Mouse (Mus musculus) CH12.LX (cell line): Measurements from ENCODE around the gene Rbm15b. TPM values are rescaled to one million over a fixed set of nuclear protein-coding genes. Genes with fewer than 3 reads are reported as not detected.

Experiments used
- DNase-seq: peaks from one replicate; pipeline ENCODE4 v3.0.0-alpha.2; 2013; ENCODE audit errors: extremely low read depth
- H3K27ac ChIP-seq: 2 replicates; pipeline ENCODE4 v1.5.1; 2012; ENCODE audit warnings: low read depth, mild to moderate bottlenecking, control low read depth, moderate library complexity; ENCODE audit not compliant: insufficient read depth
- H3K27me3 ChIP-seq: replicated peaks from 2 replicates; pipeline ENCODE3; 2012; ENCODE audit warnings: inconsistent platforms
- H3K36me3 ChIP-seq, 2 experiments: replicated peaks in 1 of 2; 2 replicates each; pipeline versions ENCODE3 to v1.6.1; 2012; ENCODE audit warnings: inconsistent platforms in 1 of 2, low read length in 1 of 2, mild to moderate bottlenecking in 1 of 2, mixed read lengths in 1 of 2, moderate library complexity in 1 of 2; ENCODE audit not compliant: control insufficient read depth in 1 of 2, insufficient read depth in 1 of 2
- H3K4me1 ChIP-seq, 2 experiments: 2 replicates each; pipeline ENCODE4 v1.6.1; 2012; ENCODE audit warnings: inconsistent platforms in 1 of 2, moderate library complexity in 1 of 2; ENCODE audit not compliant: insufficient read depth in 2 of 2, control insufficient read depth in 1 of 2
- H3K4me2 ChIP-seq: 2 replicates; pipeline ENCODE4 v1.6.1; 2012; ENCODE audit warnings: low read depth, mild to moderate bottlenecking, control low read depth; ENCODE audit not compliant: poor library complexity, insufficient read depth, severe bottlenecking
- H3K4me3 ChIP-seq, 3 experiments: fragments of 150-350 bp in 1 of 3; sonication (generic) in 1 of 3; replicated peaks in 1 of 3; 2 replicates each; pipeline versions ENCODE3 to v1.5.1; 2011 to 2012; ENCODE audit warnings: low read depth in 2 of 3, low read length in 2 of 3, mild to moderate bottlenecking in 2 of 3, moderate library complexity in 2 of 3, control low read depth in 1 of 3, improper control_type of control experiment in 1 of 3, inconsistent platforms in 1 of 3, mixed read lengths in 1 of 3; ENCODE audit not compliant: poor library complexity in 1 of 3
- H3K79me2 ChIP-seq: replicated peaks from 2 replicates; pipeline ENCODE4 v1.6.1; 2012; ENCODE audit warnings: mild to moderate bottlenecking, moderate library complexity; ENCODE audit not compliant: control insufficient read depth, poor library complexity, insufficient read depth, severe bottlenecking; ENCODE audit errors: extremely low read depth
- H3K9ac ChIP-seq: 2 replicates; pipeline ENCODE4 v1.6.1; 2012; ENCODE audit warnings: low read depth, mild to moderate bottlenecking, control low read depth, moderate library complexity; ENCODE audit not compliant: insufficient read depth
- H3K9me3 ChIP-seq: replicated peaks from 2 replicates; pipeline ENCODE3; 2012; ENCODE audit warnings: low read length, inconsistent platforms, mixed read lengths
- CHD2 ChIP-seq: IDR thresholded peaks from 2 replicates; pipeline ENCODE4 v1.6.1; 2011; ENCODE audit warnings: low read length, improper control_type of control experiment
- CTCF ChIP-seq, 2 experiments: IDR thresholded peaks in 1 of 2; conservative IDR thresholded peaks in 1 of 2; 2 replicates each; pipeline ENCODE4 v1.5.1; 2011 to 2012; ENCODE audit warnings: low read depth in 2 of 2, low read length in 2 of 2, improper control_type of control experiment in 1 of 2, inconsistent platforms in 1 of 2, mild to moderate bottlenecking in 1 of 2, moderate library complexity in 1 of 2
- ELF1 ChIP-seq: IDR thresholded peaks from 2 replicates; pipeline ENCODE4 v1.6.1; 2014; ENCODE audit warnings: low read depth, mild to moderate bottlenecking, inconsistent platforms, low read length, improper control_type of control experiment
- EP300 ChIP-seq: IDR thresholded peaks from 2 replicates; pipeline ENCODE4 v1.6.1; 2011; ENCODE audit warnings: low read length, improper control_type of control experiment
- ETS1 ChIP-seq: conservative IDR thresholded peaks from 2 replicates; pipeline ENCODE4 v1.6.1; 2012; ENCODE audit warnings: low read depth, mild to moderate bottlenecking, inconsistent platforms, low read length, improper control_type of control experiment, moderate library complexity
- IRF4 ChIP-seq: IDR thresholded peaks from 2 replicates; pipeline ENCODE4 v1.6.1; 2014; ENCODE audit warnings: low read depth, mild to moderate bottlenecking, inconsistent platforms, low read length, improper control_type of control experiment
- JUN ChIP-seq: IDR thresholded peaks from 2 replicates; pipeline ENCODE4 v1.6.1; 2011; ENCODE audit warnings: low read depth, mild to moderate bottlenecking, low read length, improper control_type of control experiment, moderate library complexity; ENCODE audit not compliant: insufficient read depth
- JUND ChIP-seq: conservative IDR thresholded peaks from 2 replicates; pipeline ENCODE4 v1.6.1; 2011; ENCODE audit warnings: low read depth, low read length, improper control_type of control experiment
- MAFK ChIP-seq: IDR thresholded peaks from 2 replicates; pipeline ENCODE4 v1.6.1; 2011; ENCODE audit warnings: low read length, improper control_type of control experiment; ENCODE audit not compliant: insufficient replicate concordance
- MAX ChIP-seq: IDR thresholded peaks from 2 replicates; pipeline ENCODE4 v1.6.1; 2011; ENCODE audit warnings: low read length, improper control_type of control experiment
- MAZ ChIP-seq: IDR thresholded peaks from 2 replicates; pipeline ENCODE4 v1.6.1; 2012; ENCODE audit warnings: low read depth, mild to moderate bottlenecking, inconsistent platforms, low read length, improper control_type of control experiment, moderate library complexity
- MEF2A ChIP-seq: IDR thresholded peaks from 2 replicates; pipeline ENCODE4 v1.6.1; 2014; ENCODE audit warnings: low read depth, mild to moderate bottlenecking, inconsistent platforms, low read length, improper control_type of control experiment, borderline replicate concordance
- MXI1 ChIP-seq: IDR thresholded peaks from 2 replicates; pipeline ENCODE4 v1.6.1; 2011; ENCODE audit warnings: mild to moderate bottlenecking, low read depth, low read length, improper control_type of control experiment
- MYC ChIP-seq: IDR thresholded peaks from 2 replicates; pipeline ENCODE4 v1.6.1; 2011; ENCODE audit warnings: low read depth, mild to moderate bottlenecking, improper control_type of control experiment, low read length
- NELFE ChIP-seq: IDR thresholded peaks from 2 replicates; pipeline ENCODE4 v1.6.1; 2011; ENCODE audit warnings: low read depth, low read length, improper control_type of control experiment
- NRF1 ChIP-seq: IDR thresholded peaks from 2 replicates; pipeline ENCODE4 v1.6.1; 2014; ENCODE audit warnings: low read depth, mild to moderate bottlenecking, inconsistent platforms, low read length, improper control_type of control experiment, moderate library complexity
- PAX5 ChIP-seq: IDR thresholded peaks from 2 replicates; pipeline ENCODE4 v1.6.1; 2012; ENCODE audit warnings: low read length, inconsistent platforms, mixed read lengths
- POLR2A ChIP-seq: IDR thresholded peaks from 2 replicates; pipeline ENCODE4 v1.6.1; 2011; ENCODE audit warnings: low read depth, mild to moderate bottlenecking, improper control_type of control experiment, low read length
- POLR2AphosphoS2 ChIP-seq: IDR thresholded peaks from 2 replicates; pipeline ENCODE4 v1.6.1; 2011; ENCODE audit warnings: low read depth, low read length, improper control_type of control experiment
- RAD21 ChIP-seq: IDR thresholded peaks from 2 replicates; pipeline ENCODE4 v1.6.1; 2011; ENCODE audit warnings: low read depth, mild to moderate bottlenecking, low read length, improper control_type of control experiment, moderate library complexity
- RCOR1 ChIP-seq: conservative IDR thresholded peaks from 2 replicates; pipeline ENCODE4 v1.6.1; 2012; ENCODE audit warnings: low read depth, mild to moderate bottlenecking, inconsistent platforms, low read length, improper control_type of control experiment
- SIN3A ChIP-seq: IDR thresholded peaks from 2 replicates; pipeline ENCODE4 v1.6.1; 2012; ENCODE audit warnings: low read length, improper control_type of control experiment, inconsistent platforms
- SMC3 ChIP-seq: IDR thresholded peaks from 2 replicates; pipeline ENCODE4 v1.6.1; 2011; ENCODE audit warnings: low read depth, low read length, improper control_type of control experiment
- TBP ChIP-seq: conservative IDR thresholded peaks from 2 replicates; pipeline ENCODE4 v1.6.1; 2011; ENCODE audit warnings: low read depth, low read length, improper control_type of control experiment
- UBTF ChIP-seq: IDR thresholded peaks from 2 replicates; pipeline ENCODE4 v1.6.1; 2012; ENCODE audit warnings: low read depth, mild to moderate bottlenecking, inconsistent platforms, low read length, improper control_type of control experiment, moderate library complexity
- USF1 ChIP-seq: IDR thresholded peaks from 2 replicates; pipeline ENCODE4 v1.6.1; 2014; ENCODE audit warnings: low read depth, mild to moderate bottlenecking, inconsistent platforms, low read length, improper control_type of control experiment
- ZC3H11A ChIP-seq: IDR thresholded peaks from 2 replicates; pipeline ENCODE4 v1.6.1; 2012; ENCODE audit warnings: low read depth, mild to moderate bottlenecking, inconsistent platforms, low read length, improper control_type of control experiment
- ZKSCAN1 ChIP-seq: IDR thresholded peaks from 2 replicates; pipeline ENCODE4 v1.6.1; 2012; ENCODE audit warnings: low read depth, inconsistent platforms, low read length, improper control_type of control experiment, borderline replicate concordance
- ZNF384 ChIP-seq: IDR thresholded peaks from 2 replicates; pipeline ENCODE4 v1.6.1; 2012; ENCODE audit warnings: low read depth, low read length, improper control_type of control experiment, inconsistent platforms
- dilution Hi-C: fragments of 300-500 bp; cut with MboI; formaldehyde crosslinking; loops from 2 replicates; pipeline ENCODE4 v1.14.3; 2020; ENCODE audit warnings: low sequenced_read_pairs; ENCODE audit not compliant: extremely low pct_unique_long_range_greater_than_20kb, extremely low pct_ligation_motif_present
- in situ Hi-C: fragments of 300-500 bp; cut with MboI; formaldehyde crosslinking; loops from 3 replicates; pipeline ENCODE4 v1.14.3; 2019; ENCODE audit warnings: low sequenced_read_pairs, low pct_ligation_motif_present, low pct_unique_long_range_greater_than_20kb, mixed read lengths
- polyA plus RNA-seq: library from polyadenylated mRNA; unstranded; fragments of >175 nt; gene quantifications from 2 replicates; pipeline ENCODE4 v1.2.1, GENCODE M21; 2012; ENCODE audit warnings: low read depth; ENCODE audit not compliant: insufficient read length
- total RNA-seq, 2 experiments: library from RNA; depleted of rRNA; stranded (reverse); fragments of 300-350 nt in 1 of 2; fragments of >200 nt in 1 of 2; gene quantifications; 2 replicates each; pipeline ENCODE4 v1.2.3; 2012 to 2014

Rbm15b gene
- total and polyA plus RNA-seq, 3 experiments = 11.4 to 19.5 (median 17.4) TPM

GRCm38 (mm10) chr9:106891829-106892551, 4.8 kb upstream of the Rbm15b start, which contains the start of gene Manf (continued):
- 0 out of 2 replicates have a peak, but pooled peaks have one; percentile 11 for TF ChIP-seq MEF2A
- peak; percentile 92 for TF ChIP-seq POLR2A
- no peak for TF ChIP-seq PAX5
- TF ChIP-seq JUN = no peak
- no peak for TF ChIP-seq JUND
- TF ChIP-seq TBP = peak; percentile 80
- TF ChIP-seq RCOR1 = no peak; the same call in 1 of the 2 replicates
- no peak for TF ChIP-seq SMC3
- no peak for TF ChIP-seq MAFK
- TF ChIP-seq ETS1 = no peak
- peak; percentile 65 for TF ChIP-seq NRF1
- no peak for TF ChIP-seq ZKSCAN1
- TF ChIP-seq ELF1 = peak; percentile 80
- TF ChIP-seq USF1 = peak; percentile 74
- TF ChIP-seq EP300 = no peak
- no peak for TF ChIP-seq ZNF384
- no peak for TF ChIP-seq CTCF (conservative IDR thresholded peaks at IDR 0.05 in 1 of 2, IDR thresholded peaks at IDR 0.05 in 1 of 2; ENCODE audit: low read depth in 2 of 2, low read length in 2 of 2)
- peak; percentile 95 for TF ChIP-seq SIN3A

- Histone ChIP-seq H3K4me1 (peaks cover 9 to 41% of the 10 kb centered on the region in 2 experiments), H3K27ac (no peak overlapping the region), H3K27me3 (peaks cover 4% of the 10 kb centered on the region), H3K9ac (peak overlapping the region; percentile 95), H3K79me2 (peaks cover 29% of the 10 kb centered on the region), H3K9me3 (no peaks in the 10 kb centered on the region)
- in situ Hi-C loops = loop anchor here (5.0 kb wide), 1 partner anchor 219 kb away; no protein-coding TSS in a partner anchor
- DNase-seq = peak; percentile 39
- no peak for TF ChIP-seq ELF1
- no peak for TF ChIP-seq ZKSCAN1
- no peak for TF ChIP-seq NELFE
- no peak for TF ChIP-seq CHD2
- TF ChIP-seq POLR2AphosphoS2 = no peak
- no peak for TF ChIP-seq MAX
- no peak for TF ChIP-seq IRF4
- no peak for TF ChIP-seq ETS1
- no peak for TF ChIP-seq NRF1
- no peak for TF ChIP-seq JUND
- no peak for TF ChIP-seq RAD21
- no peak for TF ChIP-seq EP300
- TF ChIP-seq USF1 = no peak
- TF ChIP-seq MAZ = no peak
- TF ChIP-seq UBTF = no peak
- TF ChIP-seq MYC = no peak
- no peak for TF ChIP-seq ZC3H11A
- TF ChIP-seq MXI1 = no peak; the same call in 1 of the 2 replicates
- TF ChIP-seq, all 38 proteins: peak for 0
- dilution Hi-C loops = no loop called here
- peak overlapping the region; percentile 87 for H3K4me2 ChIP-seq
- peaks cover 25 to 32% of the 10 kb centered on the region in 2 experiments for H3K36me3 ChIP-seq
- peak overlapping the region; percentile 83 to 97 (median 92) for H3K4me3 ChIP-seq
These were observed 4.1 kb upstream of the Rbm15b start for GRCm38 (mm10) chr9:106891341-106891741.
